Mouse (Mus musculus): Measurements from ENCODE around the gene Macc1.

Macc1 gene

DNA sequence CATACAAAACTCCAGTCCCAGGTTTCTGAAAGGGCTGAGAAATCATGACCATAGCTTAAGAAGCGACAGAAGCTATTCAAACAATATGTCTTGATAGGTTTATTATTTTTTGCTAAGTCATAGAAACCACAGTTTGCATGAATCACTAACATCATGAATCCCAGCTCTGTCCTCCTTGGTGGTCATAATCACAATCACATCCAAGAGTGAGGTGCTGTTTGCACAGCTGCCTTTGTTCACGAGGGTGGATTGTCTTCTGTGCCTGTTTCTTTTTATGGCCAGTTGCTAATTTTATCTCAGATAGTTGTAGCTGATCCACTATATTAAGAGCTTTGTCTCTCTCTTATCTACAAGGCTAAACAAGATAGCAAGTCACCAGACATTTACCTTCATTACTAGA lies 72.6 kb downstream of the Macc1 start:
- no peak for DNase-seq (ENCODE audit: low spot score in 2 of 2)

DNA sequence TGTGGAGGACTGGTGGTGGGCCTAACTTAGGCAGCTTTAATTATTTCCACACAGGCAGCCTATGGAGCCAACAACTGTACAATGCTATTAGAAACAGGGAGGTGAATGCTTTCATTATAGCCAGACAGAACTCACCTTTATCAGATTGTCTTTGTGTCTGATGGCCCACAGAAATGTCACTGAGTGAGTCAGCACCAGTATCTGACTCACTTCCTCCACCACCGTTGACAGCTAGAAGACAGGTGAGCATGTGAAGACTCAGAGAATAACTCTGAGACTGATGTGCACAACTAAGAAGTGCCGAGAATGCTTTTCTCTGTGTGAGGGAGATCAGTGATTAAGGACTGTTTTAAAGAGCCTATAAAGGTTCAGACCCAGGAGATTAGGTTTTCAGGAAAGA lies 73.9 kb downstream of the Macc1 start:
- no peak for DNase-seq (ENCODE audit: low spot score in 2 of 2)

DNA sequence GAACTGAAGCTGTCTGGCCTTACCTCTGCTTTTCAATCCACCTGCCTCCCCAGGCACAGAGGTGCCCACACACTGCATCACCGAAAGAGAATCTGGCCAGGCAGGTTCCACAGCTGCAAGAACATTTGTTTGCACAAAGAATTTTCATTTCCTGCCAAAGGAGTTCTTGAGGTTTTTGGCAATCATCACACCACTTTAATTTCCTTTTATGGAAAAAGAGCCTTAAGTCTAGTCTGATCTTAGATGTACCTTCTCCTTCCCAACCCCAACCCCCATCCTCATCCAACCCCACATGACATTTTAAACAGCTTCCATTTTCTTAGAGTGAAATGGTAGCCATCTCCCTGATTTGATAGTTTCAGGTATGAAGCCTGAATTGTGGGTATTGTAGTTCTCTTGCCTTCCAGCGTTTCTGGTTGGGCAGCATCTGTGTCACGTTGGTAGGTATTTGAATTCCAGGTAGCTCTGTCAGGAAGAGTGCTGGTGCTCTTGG lies 76.2 kb downstream of the Macc1 start:
- peak in 1 of 2 experiments; percentile 3 for DNase-seq (ENCODE audit: low spot score in 2 of 2)

DNA sequence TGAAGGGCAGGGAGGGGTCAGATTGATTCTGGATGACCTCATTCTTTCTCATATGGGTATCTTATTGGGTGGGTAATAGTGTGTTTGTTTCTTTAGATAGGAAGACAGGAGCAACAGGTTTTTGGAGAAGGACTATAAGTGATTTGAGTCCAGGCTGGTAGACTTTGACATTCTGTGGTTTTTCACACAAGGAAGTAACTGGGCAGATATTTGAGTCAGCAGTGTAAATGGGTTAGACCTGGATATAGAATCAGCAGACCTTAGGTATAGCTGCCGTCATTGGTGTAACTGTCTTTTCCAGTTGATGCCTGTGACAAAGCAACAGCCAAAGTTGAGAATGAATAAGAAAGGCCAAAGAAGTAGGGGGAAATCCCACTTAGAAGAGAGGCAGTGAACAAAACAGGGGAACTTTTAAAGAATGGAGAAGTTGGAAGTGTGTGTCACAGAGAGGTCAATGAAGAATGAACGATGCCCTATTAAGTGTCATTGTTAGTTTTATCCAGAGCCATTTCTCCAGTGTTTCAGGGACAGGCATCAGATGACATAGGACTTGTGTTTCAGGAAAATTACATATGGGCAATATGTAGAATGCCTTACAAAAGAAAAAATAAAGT lies 84.1 kb downstream of the Macc1 start:
- DNase-seq (ENCODE audit: low spot score in 2 of 2) = no peak

DNA sequence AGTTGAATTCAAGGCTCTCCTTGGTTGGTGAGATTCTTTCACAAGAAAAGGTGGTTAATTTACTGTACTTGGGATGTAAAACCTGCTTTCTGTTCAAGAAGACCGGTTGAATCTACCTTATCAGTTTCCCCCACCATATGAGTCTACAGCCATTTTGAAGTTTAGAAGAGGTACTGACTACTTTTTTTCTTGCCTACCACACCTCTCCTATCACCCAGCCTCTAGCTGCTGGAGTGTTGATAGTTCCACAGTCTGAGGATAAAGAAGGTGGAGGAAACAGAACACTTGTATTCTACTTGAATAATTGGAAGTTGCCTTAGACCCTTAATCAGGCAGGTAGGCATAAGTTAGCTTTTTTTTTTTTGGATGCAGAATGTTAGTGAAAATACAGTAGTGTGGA lies 88.2 kb downstream of the Macc1 start:
- no peak for DNase-seq (ENCODE audit: low spot score in 2 of 2)

DNA sequence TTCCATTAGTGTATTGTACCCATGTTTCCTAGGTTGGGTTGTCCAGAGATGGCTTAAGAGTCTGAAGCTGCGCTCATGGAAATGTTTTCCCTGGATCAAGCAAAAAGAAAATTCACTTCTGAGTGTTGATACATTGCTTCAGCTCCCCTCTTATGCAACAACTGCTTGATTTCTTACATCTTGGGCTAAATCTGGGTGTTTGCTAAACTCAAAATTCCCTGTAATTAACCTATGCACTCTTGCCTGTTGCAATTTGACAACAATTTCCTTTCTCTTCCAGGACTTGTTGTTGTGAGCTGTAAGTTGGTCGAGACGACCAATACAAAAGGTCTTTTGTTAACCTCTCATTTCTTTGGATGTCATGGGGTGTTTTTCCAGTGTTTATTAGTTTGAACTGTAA lies 88.7 kb downstream of the Macc1 start:
- DNase-seq (ENCODE audit: low spot score in 2 of 2) = no peak

DNA sequence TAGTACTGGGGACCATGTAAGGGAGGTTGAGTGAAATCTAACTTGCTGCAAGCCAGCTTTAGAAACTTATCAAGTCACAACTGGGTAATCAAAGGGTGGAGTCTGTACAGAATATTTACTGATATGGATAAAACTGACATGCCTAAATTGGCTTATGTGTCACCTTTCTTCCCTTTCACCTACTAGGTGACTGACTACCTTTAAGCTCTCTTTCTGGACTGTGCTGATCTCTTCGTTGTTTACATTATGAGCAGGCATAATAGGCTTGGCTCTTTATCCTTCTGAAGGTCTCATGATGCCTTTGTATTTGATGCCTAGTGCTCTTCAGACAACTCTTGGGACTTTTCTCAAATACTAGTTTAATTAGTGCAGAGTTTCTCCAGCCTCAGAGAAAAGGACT lies 90.7 kb downstream of the Macc1 start:
- DNase-seq (ENCODE audit: low spot score in 2 of 2) = no peak

DNA sequence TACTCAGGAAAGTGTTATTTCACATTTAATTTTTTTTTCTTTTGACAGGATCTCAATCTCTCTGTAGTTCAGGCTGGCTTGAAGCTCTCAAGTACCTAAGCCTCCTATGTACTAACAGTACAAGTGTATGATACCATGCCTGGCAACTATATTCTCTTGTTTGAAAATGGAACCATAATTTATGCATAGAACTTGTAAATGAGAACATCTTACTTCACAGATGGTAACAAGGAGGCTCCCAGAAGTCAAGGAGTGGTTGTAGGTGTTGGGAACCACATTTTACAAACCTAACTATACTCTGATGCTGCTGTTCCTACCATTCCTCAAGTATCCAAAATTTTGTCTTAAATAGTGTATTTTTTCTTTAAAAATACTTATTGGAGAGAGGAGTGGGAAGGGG lies 96.5 kb downstream of the Macc1 start:
- no peak for DNase-seq (ENCODE audit: low spot score in 2 of 2)

DNA sequence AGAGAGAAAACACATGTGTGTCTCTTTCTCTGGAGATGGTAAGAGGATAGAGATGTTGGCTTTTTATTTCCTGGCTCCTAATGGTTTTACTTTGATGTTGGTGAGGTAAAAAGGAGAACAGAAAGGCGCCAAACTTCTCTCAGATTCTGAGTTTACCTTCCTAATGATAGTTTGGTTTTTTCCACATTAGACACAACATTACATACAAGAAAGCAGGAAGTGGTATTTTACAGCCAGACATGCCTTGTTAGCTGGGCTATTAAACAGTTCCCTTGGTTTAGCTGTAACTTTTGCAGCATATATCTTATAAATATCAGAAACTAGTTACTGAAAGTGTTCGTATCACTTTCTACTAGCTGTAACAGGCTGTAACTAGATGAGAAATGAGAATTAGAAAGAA lies 96.9 kb downstream of the Macc1 start:
- DNase-seq (ENCODE audit: low spot score in 2 of 2) = no peak

DNA sequence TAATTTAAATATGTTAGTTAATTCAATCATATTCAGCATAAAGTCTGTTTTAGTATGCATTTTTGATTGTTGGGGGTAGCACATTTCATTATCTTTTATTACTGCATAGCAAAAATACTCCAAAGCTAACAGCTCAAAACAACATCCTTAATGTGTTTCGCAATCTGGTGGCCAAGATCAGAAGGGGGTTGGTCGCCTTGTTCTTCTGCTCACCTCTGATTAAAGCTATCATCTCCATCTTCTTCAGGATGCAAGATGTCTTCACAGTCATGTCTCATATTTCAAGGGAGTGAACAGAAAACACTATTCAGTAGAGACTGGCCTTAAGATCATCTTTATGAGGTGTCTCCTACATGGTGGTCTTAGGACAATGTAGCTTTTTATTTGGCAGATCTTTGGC lies 97.9 kb downstream of the Macc1 start:
- no peak for DNase-seq (ENCODE audit: low spot score in 2 of 2)

DNA sequence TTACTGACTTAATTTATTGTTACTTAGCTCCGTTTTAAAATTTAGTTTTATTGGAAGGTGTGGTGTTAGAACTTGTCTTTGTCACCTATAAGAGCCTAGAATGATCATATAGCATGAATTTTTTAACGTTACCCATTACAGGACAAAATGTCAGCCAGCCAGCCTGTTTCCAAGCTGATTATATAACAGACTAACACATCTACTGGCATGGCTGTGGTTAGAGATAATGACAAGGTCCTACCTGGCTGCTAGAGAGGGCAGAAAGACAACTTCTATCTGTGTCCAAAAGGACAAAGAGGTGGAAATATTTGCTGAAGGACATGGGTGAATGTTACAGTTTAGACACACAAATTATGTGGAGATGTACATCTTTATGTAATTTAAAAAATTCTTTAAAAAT lies 101.8 kb downstream of the Macc1 start:
- no peak for DNase-seq (ENCODE audit: low spot score in 2 of 2)

DNA sequence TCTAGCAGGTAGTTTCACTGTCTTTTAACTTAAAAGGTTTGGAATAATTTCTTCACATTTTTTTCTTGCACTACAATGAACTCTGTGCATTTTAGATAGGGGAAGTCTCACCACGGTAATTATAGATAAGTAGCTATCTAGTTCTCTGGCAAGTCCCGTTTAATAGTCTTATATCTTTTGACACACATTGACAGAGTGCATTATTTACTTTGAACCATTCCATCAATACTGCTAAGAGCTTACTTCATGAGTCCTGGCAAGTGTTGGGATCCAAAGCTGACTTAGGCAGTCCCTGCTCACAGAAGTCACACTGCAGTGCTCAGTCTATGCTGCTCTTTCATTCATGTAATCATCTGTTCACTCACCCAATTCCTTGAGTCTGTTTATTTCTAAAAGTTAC lies 111.7 kb downstream of the Macc1 start:
- DNase-seq (ENCODE audit: low spot score in 2 of 2) = no peak

DNA sequence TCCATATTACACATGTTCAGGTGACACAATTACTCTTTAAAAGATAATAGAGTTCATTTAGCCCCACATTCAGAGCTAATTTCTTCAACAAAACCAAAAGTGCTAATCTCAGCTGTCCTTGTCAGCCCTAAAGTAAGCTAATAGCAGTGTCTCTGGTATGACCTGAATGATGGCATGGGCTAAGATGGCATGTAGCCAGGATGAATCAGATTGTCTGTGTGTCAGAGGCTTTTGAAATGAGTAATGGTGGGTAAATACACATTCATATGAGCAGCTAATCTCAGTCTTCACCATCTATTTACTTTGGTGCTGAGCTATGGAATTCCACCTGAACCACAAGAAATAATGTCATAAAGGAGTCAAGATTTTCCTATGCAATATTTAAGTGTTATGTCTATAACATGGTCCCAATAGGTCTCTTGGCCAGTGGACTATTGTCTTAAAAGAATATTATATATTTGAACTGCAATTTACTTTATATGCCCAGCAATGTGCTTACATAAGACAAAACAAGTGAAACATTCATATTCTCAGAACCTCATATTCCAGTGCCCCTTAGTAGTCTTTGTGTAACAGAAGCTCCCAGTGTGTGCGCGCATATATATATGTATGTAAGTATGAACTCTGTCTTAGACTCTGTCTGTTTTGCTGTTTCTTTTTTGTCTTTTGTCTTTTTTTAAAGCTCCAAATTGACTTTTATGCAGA lies 112.3 kb downstream of the Macc1 start:
- DNase-seq (ENCODE audit: low spot score in 2 of 2) = no peak

DNA sequence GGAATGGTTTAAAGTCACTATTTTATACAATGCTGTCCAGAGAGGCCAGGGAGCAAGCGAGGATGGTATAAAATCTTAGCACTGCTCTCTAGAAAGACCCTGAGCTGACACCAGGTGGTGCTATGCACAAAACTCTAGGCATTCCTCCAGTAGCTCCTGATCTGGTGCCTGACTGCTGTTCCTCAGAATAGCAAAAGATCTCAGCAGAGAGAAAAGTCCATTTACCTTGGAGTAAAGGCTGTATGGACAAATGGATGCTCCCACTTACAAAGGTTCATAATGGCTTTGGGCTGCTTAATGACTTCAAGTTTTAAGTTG lies 112.8 kb downstream of the Macc1 start:
- peak; percentile 71 to 78 for DNase-seq (ENCODE audit: low spot score in 2 of 2)

DNA sequence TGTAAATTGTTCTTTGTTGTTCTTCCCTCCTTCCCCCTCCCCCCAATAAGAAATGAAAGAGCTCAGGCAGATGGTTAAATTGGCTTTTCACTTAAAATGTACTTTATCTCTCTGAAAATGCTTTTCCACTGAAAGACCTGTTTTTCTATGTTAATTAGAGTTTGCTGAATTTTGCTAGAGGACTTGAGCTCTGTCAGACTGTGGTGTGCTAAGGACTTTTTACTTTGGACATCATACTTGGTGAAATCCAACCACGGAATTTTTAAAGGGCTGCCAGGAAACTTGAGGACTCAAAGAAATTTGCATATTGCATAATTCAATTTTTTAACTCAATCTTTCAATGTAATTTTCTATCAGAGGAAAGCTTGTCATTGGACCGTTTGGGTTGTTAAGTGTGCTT lies 126.7 kb downstream of the Macc1 start:
- DNase-seq (ENCODE audit: low spot score in 2 of 2) = no peak

DNA sequence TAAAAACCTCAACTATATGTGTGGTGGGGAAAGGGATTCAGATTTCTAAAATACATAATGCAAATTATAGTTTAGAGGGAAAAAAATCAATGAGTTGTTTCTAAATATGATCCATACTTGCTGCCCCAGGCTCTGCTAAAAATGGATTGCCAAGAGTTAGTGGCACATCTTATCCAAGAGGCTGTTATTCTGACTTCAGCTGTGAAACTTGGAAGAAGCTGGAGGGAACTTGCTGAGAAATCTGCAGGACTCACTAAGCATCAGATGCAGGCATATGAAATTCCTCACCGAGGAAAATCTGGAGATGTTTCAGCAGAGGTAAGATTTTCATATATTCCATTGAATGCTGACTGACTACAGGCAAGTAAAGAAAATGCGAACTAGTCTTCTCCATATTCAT lies 136.0 kb downstream of the Macc1 start:
- DNase-seq (ENCODE audit: low spot score in 2 of 2) = no peak

DNA sequence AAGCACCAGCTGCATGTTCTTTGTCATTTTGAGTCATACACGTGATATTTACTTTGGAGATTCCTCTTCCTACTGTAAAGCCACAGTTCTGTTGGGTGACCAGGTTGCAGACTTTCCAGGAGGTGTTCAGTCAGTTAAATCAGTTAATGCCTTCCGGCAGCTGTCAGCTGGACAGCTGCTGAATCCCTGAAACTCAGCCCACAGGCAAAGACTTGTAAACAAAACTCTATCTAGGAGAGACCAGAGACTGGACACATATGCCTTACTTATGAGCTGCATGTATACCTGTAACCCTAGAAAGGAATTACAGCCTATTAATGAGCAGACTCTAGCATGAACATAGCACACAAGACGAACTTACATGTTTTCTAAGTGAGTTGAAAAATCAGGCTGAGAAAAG lies 137.2 kb downstream of the Macc1 start:
- DNase-seq (ENCODE audit: low spot score in 2 of 2) = no peak

DNA sequence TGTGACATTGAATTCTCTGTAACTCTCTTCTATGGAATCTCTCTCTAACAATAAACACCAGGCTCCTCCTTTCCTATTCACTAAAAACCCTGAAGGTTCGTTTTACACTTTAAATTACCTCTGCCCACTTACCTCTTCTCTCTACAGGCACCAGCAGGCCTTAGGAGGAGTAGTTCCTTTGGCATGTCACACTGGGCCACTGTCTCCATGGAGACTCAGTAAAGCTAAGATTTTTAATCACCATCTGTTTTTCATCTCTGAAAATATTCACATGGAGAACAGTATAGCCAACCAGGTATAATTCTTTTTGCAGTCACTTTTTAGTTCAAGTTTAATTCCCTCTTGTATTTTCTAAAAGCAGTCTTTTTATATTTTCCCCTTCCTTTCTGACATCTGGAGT lies 140.0 kb downstream of the Macc1 start:
- DNase-seq (ENCODE audit: low spot score in 2 of 2) = peak; percentile 15 to 28

DNA sequence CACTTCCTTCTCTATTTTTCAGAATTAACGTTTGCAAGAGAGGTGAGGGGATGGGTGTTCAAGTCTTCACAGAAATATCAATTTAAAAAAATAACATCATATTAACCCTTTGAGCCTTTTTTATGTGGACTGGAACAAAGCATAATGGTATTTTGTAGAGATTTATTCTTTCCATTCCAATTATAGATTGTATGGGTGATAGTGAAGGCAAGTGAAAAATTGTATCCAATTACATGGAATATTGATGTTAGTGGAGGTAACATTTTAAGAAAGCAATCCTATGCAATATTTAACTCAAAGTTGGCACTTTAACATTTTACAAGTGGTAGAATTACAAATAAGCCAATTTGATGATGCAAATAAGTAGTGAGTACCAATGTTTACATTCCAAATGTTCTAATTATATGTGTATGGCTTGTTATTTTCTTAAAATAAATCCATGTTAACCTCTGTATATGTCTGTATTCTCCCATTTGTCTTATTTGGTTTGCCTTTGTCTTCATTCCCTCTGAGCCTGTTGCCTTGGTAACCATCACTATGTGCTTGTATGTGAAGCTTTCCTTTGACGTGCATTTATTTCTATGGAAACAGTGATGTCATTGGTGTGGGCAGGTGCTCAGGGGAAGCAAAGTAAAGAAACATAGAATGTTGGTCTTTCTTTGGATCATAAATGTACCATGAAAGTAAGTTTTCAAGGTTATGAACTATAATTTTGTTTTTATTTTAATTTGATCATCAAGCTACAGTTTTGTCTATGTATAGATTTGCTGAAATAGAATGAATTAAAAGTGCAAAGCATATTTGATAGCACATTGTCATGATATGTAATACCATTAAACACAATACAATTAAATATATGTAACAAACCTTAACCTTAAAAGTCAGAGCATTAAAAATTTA lies 150.2 kb downstream of the Macc1 start:
- peak; percentile 35 to 52 for DNase-seq (ENCODE audit: low spot score in 2 of 2)

DNA sequence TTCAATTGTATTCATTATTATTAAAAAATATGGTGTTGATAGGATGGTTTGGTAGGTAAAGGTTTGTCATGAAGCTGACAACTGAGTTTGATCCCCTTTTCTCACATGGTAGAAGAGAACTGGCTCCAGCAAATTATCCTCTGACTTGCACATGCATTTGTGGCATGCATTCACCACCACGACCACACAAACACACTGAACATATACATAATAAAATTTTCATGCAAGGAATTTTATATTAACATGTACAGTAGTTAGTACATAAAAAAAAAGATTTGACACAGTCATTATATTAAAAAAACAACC lies 150.8 kb downstream of the Macc1 start:
- no peak for DNase-seq (ENCODE audit: low spot score in 2 of 2)

DNA sequence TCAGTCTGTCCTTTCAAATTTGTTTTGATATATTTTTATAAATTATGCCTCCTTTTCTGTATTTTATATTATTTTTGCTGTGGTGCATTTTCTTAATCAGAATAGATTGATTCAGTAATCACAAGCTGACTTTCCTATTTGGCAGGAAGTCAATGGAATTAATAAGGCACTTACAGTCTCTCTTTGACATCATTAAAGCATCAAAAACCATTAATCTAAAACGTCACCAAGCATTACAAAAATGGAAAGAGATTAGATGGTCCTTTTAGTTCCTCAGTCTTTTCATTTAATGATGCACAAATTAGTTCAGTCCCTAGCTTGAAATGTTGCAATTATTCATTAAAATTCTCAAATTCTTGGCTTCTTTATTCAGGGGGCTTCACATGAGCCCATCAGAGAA lies 153.6 kb downstream of the Macc1 start:
- DNase-seq (ENCODE audit: low spot score in 2 of 2) = no peak

DNA sequence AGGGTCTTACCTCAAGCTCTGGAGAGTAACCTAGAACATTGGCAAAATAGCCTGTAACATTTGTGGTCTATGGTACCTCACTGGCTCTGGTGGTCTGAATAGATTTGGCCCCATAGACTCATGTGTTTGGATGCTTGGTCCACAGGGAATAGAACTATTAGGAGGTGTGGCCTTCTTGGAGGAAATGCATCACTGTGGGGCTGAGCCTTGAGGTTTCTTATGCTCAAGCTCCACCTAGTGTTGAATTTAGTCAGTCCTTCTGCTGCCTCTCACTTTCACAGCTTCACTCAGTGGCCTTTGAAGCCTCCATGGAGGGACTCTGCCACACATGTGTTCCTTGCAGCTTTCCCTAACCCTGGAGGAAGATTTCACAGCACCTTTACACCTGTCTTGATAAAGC lies 156.2 kb downstream of the Macc1 start:
- DNase-seq (ENCODE audit: low spot score in 2 of 2) = no peak

DNA sequence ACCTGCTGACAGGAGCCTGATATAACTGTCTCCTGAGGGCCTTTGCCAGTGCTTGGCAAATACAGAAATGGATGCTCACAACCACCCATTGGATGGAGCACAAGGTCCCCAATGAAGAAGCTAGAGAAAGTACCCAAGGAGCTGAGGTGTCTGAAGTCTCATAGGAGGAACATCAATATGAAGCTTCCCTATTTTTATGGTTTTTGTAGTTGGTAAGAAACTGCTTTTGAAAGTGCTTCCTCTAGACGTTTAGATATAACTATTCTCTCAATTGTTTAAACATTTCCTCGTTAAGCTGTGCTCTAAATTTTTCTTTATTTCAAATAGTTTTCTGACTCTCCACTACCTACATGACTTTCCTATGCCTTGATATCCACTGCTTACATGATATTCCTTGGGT lies 169.2 kb downstream of the Macc1 start:
- no peak for DNase-seq (ENCODE audit: low spot score in 2 of 2)
